Mouse (Mus musculus): ENCODE measurements around the gene Gm45213. TPM values are rescaled to one million over a fixed set of nuclear protein-coding genes. Genes with fewer than 3 reads are reported as not detected.

Gm45213 gene
- polyA plus RNA-seq, 1 experiment from 2014 or later, result not detected

GRCm38 (mm10) chr7:66090676-66091190 lies 47.3 kb downstream of the Gm45213 start:
- peaks cover 72% of the 10 kb centered on the region for H3K36me3 ChIP-seq
- no peak overlapping the region for H3K4me3 ChIP-seq
- no peak overlapping the region for H3K9ac ChIP-seq
- ATAC-seq (ENCODE audit: extremely low read depth, insufficient number of reproducible peaks, low FRiP score, low TSS enrichment), result no peak
- WGBS, result 86% methylated on average over 11 of the region's 11 CpGs
- H3K27me3 ChIP-seq (replicated peaks), result no peaks in the 10 kb centered on the region
- no peaks in the 10 kb centered on the region for H3K9me3 ChIP-seq
- H3K4me2 ChIP-seq, result no peak overlapping the region
- H3K4me1 ChIP-seq, result no peaks in the 10 kb centered on the region
- no peak overlapping the region for H3K27ac ChIP-seq (replicated peaks)

GRCm38 (mm10) chr7:66091553-66091952 lies 48.2 kb downstream of the Gm45213 start:
- no peaks in the 10 kb centered on the region for H3K4me1 ChIP-seq
- H3K36me3 ChIP-seq, result peaks cover 64% of the 10 kb centered on the region
- ATAC-seq (ENCODE audit: extremely low read depth, insufficient number of reproducible peaks, low FRiP score, low TSS enrichment), result no peak
- no peak overlapping the region for H3K4me2 ChIP-seq
- no peak overlapping the region for H3K27ac ChIP-seq (replicated peaks)
- WGBS, result 83% methylated on average over 7 of the region's 7 CpGs
- H3K4me3 ChIP-seq, result no peak overlapping the region
- H3K27me3 ChIP-seq (replicated peaks), result no peaks in the 10 kb centered on the region
- no peak overlapping the region for H3K9ac ChIP-seq
- no peaks in the 10 kb centered on the region for H3K9me3 ChIP-seq

- no peak overlapping the region for H3K9ac ChIP-seq
- no peak overlapping the region for H3K27ac ChIP-seq (replicated peaks)
- H3K4me1 ChIP-seq, result no peaks in the 10 kb centered on the region
- no peak overlapping the region for H3K4me2 ChIP-seq
- no peak overlapping the region for H3K4me3 ChIP-seq
- 81% methylated on average over 8 of the region's 8 CpGs for WGBS
- H3K27me3 ChIP-seq (replicated peaks), result no peaks in the 10 kb centered on the region
- ATAC-seq (ENCODE audit: extremely low read depth, insufficient number of reproducible peaks, low FRiP score, low TSS enrichment), result no peak
- H3K36me3 ChIP-seq, result peaks cover 53% of the 10 kb centered on the region
- no peaks in the 10 kb centered on the region for H3K9me3 ChIP-seq
These were observed 49.3 kb downstream of the Gm45213 start for GRCm38 (mm10) chr7:66092656-66093055.

- Histone ChIP-seq H3K9me3 (no peaks in the 10 kb centered on the region), H3K9ac (no peak overlapping the region), H3K4me3 (no peak overlapping the region), H3K27ac (replicated peaks) (no peak overlapping the region), H3K36me3 (peaks cover 38% of the 10 kb centered on the region), H3K4me2 (no peak overlapping the region), H3K27me3 (replicated peaks) (no peaks in the 10 kb centered on the region), H3K4me1 (no peaks in the 10 kb centered on the region)
- 64% methylated on average over 5 of the region's 5 CpGs for WGBS
- ATAC-seq (ENCODE audit: extremely low read depth, insufficient number of reproducible peaks, low FRiP score, low TSS enrichment), result no peak
These were observed 50.7 kb downstream of the Gm45213 start for GRCm38 (mm10) chr7:66094141-66094540.

GRCm38 (mm10) chr7:66098803-66099202 lies 55.4 kb downstream of the Gm45213 start:
- Histone ChIP-seq H3K36me3 (no peaks in the 10 kb centered on the region; the same call in 1 of the 2 replicates), H3K4me1 (peaks cover 3% of the 10 kb centered on the region; the same call in 1 of the 2 replicates), H3K27ac (replicated peaks) (no peak overlapping the region), H3K9ac (no peak overlapping the region), H3K9me3 (no peaks in the 10 kb centered on the region), H3K4me2 (no peak overlapping the region), H3K4me3 (no peak overlapping the region), H3K27me3 (replicated peaks) (peaks cover 10% of the 10 kb centered on the region)
- ATAC-seq (ENCODE audit: extremely low read depth, insufficient number of reproducible peaks, low FRiP score, low TSS enrichment), result no peak
- 72% methylated on average over 7 of the region's 7 CpGs for whole genome bisulfite sequencing

GRCm38 (mm10) chr7:66101866-66102265 lies 58.5 kb downstream of the Gm45213 start:
- no peak overlapping the region for H3K4me3 ChIP-seq
- H3K27ac ChIP-seq (replicated peaks), result no peak overlapping the region
- H3K4me1 ChIP-seq, result peaks cover 17% of the 10 kb centered on the region
- H3K36me3 ChIP-seq, result no peaks in the 10 kb centered on the region
- peaks cover 10% of the 10 kb centered on the region for H3K27me3 ChIP-seq (replicated peaks)
- no peak overlapping the region for H3K4me2 ChIP-seq
- H3K9ac ChIP-seq, result no peak overlapping the region
- 5% methylated on average over 4 of the region's 4 CpGs for WGBS
- no peaks in the 10 kb centered on the region for H3K9me3 ChIP-seq
- ATAC-seq (ENCODE audit: extremely low read depth, insufficient number of reproducible peaks, low FRiP score, low TSS enrichment), result no peak

GRCm38 (mm10) chr7:66104531-66104930 lies 61.1 kb downstream of the Gm45213 start:
- H3K36me3 ChIP-seq, result no peaks in the 10 kb centered on the region
- no peak overlapping the region for H3K27ac ChIP-seq (replicated peaks)
- H3K9me3 ChIP-seq, result no peaks in the 10 kb centered on the region
- WGBS, result 85% methylated on average over 5 of the region's 5 CpGs
- no peak overlapping the region for H3K4me2 ChIP-seq
- peaks cover 10% of the 10 kb centered on the region for H3K27me3 ChIP-seq (replicated peaks)
- H3K4me3 ChIP-seq, result no peak overlapping the region
- no peak for ATAC-seq (ENCODE audit: extremely low read depth, insufficient number of reproducible peaks, low FRiP score, low TSS enrichment)
- H3K4me1 ChIP-seq, result peaks cover 29% of the 10 kb centered on the region
- no peak overlapping the region for H3K9ac ChIP-seq

DNA sequence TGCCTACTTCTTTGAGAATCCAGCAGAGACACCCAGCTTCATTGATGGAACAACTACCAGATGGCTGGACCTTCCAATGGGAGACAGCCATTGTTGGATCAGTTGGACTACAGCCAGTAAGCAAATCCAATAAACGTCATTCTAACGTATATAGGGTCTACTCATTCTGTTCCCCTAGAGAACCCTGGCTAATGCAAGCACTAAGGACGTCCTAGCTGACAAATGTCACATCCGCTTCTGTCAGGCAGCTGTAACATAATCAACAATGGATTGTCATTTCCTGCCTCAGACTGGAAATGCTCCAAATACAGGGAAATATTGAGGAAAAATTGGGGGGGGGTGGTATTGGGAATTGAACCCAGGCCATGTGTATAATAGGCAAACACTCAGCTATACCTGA lies 62.4 kb downstream of the Gm45213 start:
- peaks cover 34% of the 10 kb centered on the region for H3K4me1 ChIP-seq
- WGBS, result 56% methylated on average over 4 of the region's 4 CpGs

DNA sequence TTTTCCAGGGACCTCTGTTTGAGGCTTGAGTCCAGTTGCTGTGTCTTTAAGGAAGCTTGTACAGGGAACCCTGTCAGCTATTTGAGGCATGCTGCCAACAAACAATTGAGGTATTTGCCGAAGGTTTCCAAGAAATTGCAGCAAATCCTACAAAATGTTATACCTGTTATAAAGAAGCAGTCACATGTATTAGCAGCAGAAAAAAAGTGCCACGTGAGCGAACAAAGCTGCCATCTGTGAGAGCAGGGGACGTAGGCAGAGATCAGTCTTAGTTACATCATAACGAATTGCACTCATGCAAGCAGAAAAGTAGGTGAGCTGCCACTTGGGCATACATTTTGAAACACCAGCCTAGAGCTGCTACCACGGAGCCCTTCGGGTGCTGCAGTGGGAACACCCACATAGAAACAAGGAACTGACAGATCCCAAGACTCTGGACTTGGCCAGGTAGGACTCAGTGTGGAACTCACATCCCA lies 63.2 kb downstream of the Gm45213 start:
- WGBS, result 69% methylated on average over 7 of the region's 7 CpGs
- Histone ChIP-seq H3K4me2 (no peak overlapping the region), H3K4me3 (no peak overlapping the region), H3K4me1 (peaks cover 42% of the 10 kb centered on the region), H3K27me3 (replicated peaks) (no peaks in the 10 kb centered on the region), H3K9me3 (no peaks in the 10 kb centered on the region), H3K9ac (no peak overlapping the region), H3K27ac (replicated peaks) (no peak overlapping the region), H3K36me3 (no peaks in the 10 kb centered on the region)
- ATAC-seq (ENCODE audit: extremely low read depth, insufficient number of reproducible peaks, low FRiP score, low TSS enrichment), result no peak

More for the DNA sequence above, 62.4 kb downstream of the Gm45213 start:
- Histone ChIP-seq H3K9ac (no peak overlapping the region), H3K9me3 (no peaks in the 10 kb centered on the region), H3K27me3 (replicated peaks) (peaks cover 6% of the 10 kb centered on the region), H3K4me3 (no peak overlapping the region), H3K36me3 (no peaks in the 10 kb centered on the region), H3K4me2 (no peak overlapping the region), H3K27ac (replicated peaks) (no peak overlapping the region)
- no peak for ATAC-seq (ENCODE audit: extremely low read depth, insufficient number of reproducible peaks, low FRiP score, low TSS enrichment)

- Histone ChIP-seq H3K9me3 (no peaks in the 10 kb centered on the region), H3K4me2 (no peak overlapping the region), H3K9ac (no peak overlapping the region), H3K36me3 (no peaks in the 10 kb centered on the region), H3K4me3 (no peak overlapping the region), H3K27me3 (replicated peaks) (no peaks in the 10 kb centered on the region), H3K27ac (replicated peaks) (no peak overlapping the region), H3K4me1 (peaks cover 45% of the 10 kb centered on the region)
- WGBS, result 56% methylated on average over 11 of the region's 11 CpGs
- no peak for ATAC-seq (ENCODE audit: extremely low read depth, insufficient number of reproducible peaks, low FRiP score, low TSS enrichment)
These were observed 63.8 kb downstream of the Gm45213 start for GRCm38 (mm10) chr7:66107206-66107605.

- Histone ChIP-seq H3K36me3 (no peaks in the 10 kb centered on the region), H3K9ac (no peak overlapping the region), H3K27me3 (replicated peaks) (no peaks in the 10 kb centered on the region), H3K27ac (replicated peaks) (no peak overlapping the region), H3K4me2 (0 out of 2 replicates have a peak overlapping the region, but pooled peaks have one; percentile 94), H3K4me1 (peaks cover 52% of the 10 kb centered on the region), H3K4me3 (no peak overlapping the region), H3K9me3 (no peaks in the 10 kb centered on the region)
- WGBS, result 11% methylated on average over 7 of the region's 7 CpGs
- no peak for ATAC-seq (ENCODE audit: extremely low read depth, insufficient number of reproducible peaks, low FRiP score, low TSS enrichment)
These were observed 64.5 kb downstream of the Gm45213 start for GRCm38 (mm10) chr7:66107930-66108329.
